Mouse (Mus musculus) T-helper 2 cell (primary cell): ENCODE results near the gene Zc3hav1.

Source experiments
- in situ Hi-C: fragments of 300-600 bp; cut with MboI, MseI; formaldehyde crosslinking; loops from one replicate; pipeline ENCODE4 v1.15.1; 2025; ENCODE audit warnings: high pct_unique_total_duplicates

Zc3hav1 gene

DNA sequence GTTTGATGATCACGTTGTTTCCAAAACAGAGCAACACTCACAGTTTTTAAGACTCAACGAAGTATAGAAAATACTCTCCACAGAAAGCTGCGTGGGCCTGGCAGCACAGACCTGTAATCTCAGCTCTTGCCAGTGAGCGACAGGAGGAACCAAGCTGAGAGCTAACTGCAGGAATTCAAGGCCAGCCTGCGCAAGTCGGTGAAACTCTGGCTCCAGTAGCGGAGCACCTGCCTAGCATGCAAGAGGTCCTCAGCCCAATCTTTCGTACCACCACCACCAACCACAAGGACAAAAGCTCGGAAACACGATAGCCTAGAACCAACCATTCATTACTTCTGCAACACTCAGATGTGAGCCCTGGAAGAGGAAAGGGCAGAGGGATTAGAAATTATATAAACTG is 2.0 kb downstream of the Zc3hav1 start:
- in situ Hi-C loops, result no loop called here

DNA sequence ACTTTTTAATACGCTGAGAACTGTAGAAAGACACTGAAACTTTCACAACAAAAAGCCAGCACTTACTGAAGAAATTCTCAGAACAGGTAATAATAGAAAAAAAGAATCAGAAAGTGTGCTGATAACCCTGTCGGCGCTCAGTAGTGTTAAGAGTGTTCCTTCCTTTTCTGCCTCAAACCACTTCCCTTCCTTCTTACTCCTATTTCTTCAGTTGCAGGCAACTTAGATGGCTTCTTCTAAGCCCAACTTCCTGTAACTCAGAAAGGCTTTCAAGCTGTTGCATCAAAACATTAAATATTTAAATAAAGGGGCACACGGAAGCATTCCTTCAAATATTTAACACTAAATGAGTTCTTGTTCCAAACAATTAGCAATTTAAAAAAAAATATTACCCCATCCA is 2.5 kb downstream of the Zc3hav1 start:
- in situ Hi-C loops, result no loop called here

DNA sequence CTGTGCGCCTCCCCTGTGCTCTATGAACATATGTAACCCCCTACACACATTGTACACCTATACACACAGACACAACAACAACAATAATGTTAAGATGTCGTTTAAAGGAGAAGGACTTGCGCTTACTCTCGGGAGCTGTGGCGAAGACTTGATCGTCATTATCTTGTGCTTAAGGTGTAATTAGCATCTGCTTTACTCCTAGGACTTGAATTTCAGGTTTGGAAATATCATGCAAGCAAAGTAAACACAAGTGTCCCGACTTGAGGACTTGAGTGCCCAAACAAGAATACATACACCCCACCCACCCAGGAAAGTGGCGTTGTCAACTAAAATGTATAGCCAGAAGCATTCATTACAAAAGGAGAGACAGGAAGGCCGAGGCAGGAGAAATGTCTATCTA is 4.6 kb downstream of the Zc3hav1 start:
- in situ Hi-C loops, result loop anchor here (25.0 kb wide), 1 partner anchor 888 kb away; no protein-coding TSS in a partner anchor

DNA sequence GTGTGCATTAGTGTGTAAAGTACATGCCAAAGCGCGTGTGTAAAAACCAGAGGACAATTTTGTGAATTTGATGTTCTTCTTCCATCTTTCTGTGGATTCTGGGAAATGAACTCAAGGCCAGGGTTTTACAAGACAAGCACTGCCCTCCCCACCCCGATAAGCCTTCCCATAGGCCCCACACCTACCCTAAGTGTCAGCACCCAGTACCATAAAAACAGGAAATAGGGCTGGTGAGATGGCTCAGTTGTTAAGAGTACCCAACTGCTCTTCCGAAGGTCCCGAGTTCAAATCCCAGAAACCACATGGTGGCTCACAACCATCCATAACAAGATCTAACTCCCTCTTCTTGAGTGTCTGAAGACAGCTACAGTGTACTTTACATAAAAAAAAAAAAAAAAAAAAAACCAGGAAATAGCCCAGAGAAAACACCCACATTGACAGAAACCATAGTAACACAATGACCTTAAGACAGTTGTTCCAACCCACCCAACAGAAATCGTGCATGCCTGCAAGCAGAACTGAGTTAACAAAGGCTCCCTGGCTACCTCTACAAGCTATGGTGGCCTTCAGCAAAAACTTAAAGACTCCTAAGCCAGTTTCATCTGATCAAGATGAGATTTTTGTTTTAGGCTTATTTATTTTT is 5.5 kb downstream of the Zc3hav1 start:
- in situ Hi-C loops, result loop anchor here (25.0 kb wide), 1 partner anchor 887 kb away; no protein-coding TSS in a partner anchor

DNA sequence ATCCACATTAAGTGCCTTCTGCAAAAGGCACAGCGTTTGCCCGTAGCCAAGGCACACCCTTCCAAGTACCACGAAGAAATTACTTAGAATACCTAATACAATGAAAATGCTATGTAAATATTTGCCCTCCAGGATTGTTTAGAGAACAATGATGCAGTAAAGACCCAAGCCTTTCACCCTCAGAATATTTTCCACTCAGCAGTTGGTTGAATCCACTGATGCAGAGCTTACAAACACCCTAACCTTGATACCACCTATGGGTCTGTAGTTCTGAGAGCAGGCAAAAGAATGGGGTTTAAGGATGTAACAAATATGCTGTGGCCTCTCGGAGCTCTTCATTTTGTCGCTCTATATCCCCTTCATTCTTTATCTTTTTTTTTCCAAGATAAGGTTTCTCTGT is 6.5 kb downstream of the Zc3hav1 start:
- in situ Hi-C loops, result loop anchor here (25.0 kb wide), 1 partner anchor 886 kb away; no protein-coding TSS in a partner anchor

DNA sequence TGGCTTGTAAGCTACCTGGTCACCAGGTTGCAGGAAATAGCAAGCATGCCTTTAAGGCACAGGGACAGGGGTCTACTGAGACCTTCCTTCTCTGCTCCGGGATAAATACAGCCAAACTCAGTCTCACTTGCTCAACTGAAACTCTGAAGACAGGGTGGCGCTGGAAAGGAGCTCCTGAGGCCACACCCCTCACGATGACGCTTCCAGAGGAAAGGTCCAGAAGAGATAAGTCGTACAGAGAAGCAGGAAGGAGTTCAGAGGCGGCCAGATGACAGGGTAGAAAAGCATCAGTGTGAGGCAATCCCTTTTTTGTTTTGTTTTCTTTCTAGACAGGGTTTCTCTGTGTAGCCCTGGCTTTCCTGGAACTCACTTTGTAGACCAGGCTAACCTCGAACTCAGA is 8.6 kb downstream of the Zc3hav1 start:
- in situ Hi-C loops, result loop anchor here (25.0 kb wide), 1 partner anchor 883 kb away; no protein-coding TSS in a partner anchor

DNA sequence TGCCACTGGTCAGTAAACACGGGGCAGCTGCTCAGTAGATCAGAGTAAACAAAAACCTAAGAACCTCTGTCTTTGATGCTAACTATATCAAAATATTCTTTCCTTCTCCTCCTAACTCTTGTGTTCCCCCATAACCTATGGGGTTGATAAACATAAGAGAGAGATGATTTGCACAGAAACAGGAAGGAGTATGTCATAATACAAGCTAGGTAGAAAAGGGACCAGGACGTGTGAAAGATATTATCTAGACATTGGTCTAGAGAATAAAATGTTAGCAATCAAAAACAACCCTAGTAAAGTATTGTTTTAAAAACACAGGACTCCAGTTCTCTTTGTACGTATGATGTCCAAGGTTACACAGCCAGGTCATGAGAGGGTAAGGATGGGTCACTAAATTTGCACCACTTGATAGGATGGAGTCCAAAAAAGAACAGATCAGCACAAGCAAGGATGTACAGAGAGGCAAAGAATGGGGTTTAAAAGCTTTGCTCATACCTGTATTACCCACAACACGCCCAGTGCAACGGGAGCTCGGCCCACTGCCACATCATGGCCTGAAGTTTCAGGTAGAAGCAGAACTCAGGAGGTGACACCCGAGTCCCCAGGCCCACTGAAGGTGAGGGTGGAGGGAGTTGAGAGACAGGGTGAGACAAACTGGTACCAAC is 10.3 kb downstream of the Zc3hav1 start:
- in situ Hi-C loops, result loop anchor here (25.0 kb wide), 1 partner anchor 882 kb away; no protein-coding TSS in a partner anchor

DNA sequence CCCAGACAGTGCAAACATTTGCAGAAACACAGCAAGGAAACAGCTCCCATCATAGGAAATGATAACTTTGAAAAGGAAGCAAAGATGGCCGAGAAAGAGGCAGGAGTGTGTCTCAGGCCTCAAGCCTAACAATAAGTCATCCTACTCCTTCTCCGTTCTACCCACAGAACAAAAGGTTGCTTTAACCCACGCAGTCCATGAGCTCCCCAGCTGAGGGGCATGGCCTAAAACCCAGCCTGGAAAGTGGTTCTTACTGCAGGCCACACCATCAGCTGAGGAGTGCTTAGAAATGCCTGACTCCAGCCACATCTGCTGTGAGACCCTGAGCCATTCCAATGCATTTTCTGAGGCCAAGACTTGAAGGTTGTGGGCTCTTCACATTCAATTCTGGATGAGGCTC is 10.8 kb downstream of the Zc3hav1 start:
- in situ Hi-C loops, result loop anchor here (25.0 kb wide), 1 partner anchor 881 kb away; no protein-coding TSS in a partner anchor

DNA sequence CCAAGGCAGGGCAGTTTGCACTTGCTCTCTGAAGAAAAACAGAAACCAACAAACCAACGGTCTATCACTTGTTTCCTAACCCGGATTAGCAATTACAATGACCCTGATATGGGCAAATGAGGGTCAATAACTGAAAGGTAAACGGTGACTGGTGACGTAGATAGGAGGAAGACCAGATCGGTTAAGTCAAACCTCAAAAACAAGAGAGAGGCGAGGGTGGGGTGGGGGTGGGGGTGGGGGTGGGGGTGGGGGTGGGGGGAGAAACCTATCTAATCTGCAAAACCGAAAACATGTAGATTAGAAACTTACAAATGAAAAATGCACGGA is 11.8 kb downstream of the Zc3hav1 start:
- in situ Hi-C loops, result loop anchor here (25.0 kb wide), 1 partner anchor 880 kb away; no protein-coding TSS in a partner anchor

DNA sequence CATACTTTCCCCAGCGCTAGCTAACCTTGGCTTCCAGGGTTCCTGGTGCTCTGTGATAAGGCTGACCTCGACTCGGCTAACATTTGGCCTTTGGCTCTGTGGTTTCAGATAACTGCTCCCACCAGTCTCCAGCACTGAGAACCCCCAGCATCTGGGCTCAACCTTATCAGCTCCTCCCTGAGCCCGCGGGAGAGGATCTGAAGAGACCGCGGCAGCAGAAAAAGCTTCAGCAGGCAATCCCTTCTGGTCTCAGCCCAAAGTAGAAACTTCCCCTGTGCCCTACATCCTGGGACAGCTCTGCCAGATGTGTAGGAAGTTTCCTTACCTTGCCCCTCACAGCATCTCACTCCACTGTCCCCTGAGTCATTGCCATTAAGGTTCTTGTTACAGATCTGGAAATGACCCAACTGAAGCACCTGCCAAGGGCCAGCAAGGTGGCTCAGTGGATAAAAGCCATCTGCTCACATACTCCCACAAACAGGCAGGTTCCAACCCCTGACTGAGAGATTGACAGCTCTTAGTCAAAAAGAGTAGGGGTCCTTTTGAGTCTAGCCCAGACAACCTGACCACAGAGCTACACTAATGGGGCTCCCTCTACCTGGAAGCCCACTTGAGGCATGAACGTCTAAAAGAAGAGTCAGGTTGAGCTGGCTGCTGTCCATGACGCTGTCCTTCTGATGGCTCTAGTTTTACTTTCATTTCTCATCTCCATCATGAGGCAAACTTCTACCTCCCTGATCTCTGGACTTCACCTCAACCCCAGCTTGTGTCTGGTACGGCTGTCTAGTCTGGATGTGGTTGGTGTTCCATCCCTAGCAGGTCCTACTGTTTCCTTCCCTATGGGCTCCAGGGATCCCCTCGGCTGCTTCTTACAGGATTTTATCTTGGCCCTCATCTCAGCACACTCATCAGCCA is 12.4 kb downstream of the Zc3hav1 start:
- in situ Hi-C loops, result loop anchor here (25.0 kb wide), 1 partner anchor 880 kb away; no protein-coding TSS in a partner anchor

DNA sequence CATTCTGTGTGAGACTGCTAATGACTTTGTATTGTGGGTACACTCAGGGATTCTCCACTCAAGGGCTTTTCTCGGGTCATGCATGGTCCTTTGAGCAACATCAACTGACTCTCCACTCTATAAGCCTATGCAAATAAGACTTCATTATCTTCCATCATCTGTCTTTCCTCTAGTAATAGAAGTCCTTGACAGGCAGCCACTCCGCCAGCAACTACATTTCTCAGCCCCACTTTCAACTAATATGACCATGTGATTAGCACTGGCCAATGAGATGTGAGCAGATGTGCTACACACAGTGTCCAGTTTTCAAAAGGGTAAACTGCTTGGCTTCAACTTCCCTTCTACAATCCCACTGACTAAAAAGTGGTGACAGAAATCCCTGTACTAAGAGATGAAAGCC is 15.3 kb downstream of the Zc3hav1 start:
- in situ Hi-C loops, result loop anchor here (25.0 kb wide), 1 partner anchor 877 kb away; no protein-coding TSS in a partner anchor

DNA sequence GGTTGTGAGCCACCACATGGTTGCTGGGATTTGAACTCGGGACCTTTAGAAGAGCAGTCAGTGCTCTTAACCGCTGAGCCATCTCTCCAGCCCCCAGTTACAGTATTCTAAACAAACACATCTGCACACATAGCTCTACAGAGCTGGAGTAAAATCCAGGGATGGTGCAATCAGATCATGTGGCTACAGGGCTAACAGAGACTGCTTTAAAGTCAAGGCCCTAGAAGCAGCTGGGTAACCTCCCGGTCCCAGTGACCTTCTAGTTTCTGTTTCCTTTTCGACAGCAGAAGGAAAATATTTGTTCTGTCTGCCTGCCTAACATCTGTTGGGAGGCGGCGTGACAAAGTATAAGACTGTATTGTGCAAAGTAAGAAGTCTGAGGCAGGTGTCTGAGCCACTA is 16.5 kb downstream of the Zc3hav1 start:
- in situ Hi-C loops, result loop anchor here (25.0 kb wide), 1 partner anchor 876 kb away; no protein-coding TSS in a partner anchor

DNA sequence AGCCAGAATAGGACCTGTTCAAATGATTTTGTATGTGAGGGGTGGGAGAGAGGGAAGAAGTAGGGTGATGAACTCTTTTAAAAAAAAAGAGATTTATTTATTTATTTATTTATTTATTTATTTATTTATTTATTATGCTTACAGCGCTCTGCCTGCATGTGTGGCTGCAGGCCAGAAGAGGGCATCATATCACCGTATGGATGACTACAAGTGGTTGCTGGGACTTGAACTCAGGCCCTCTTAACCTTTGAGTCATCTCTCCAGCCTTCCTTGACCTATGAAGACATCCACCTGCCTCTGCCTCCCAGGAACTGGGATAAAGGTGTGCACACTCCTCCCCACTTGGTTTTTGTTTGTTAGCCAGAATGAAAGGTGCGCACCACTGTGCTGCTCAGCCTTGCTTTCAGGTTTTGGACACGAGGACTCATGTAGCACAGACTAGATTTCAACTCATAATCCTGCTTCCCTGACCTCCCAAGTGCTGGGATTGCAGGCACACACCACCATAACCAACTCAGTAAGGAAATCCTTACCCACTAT is 17.2 kb downstream of the Zc3hav1 start:
- in situ Hi-C loops, result loop anchor here (25.0 kb wide), 1 partner anchor 875 kb away; no protein-coding TSS in a partner anchor

DNA sequence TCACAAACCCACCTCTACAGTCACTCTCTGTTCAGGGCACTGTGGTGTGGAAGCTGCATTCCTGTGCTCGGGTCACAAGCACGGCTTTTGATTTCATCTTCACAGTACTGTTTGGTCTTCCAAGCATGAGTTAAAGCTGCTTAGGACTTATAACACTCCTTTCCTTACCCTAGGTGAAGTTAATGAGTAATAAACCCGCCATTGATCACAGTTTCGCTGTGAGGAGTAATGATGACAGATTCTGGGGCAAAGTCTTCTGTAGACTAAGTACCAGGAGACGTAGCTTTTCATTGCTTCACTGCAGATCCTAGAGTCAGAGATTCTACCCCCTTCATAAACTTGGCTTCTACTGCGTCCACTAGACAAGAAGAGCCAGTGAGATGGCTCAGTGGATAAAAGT is 19.1 kb downstream of the Zc3hav1 start:
- in situ Hi-C loops, result loop anchor here (25.0 kb wide), 1 partner anchor 873 kb away; no protein-coding TSS in a partner anchor

DNA sequence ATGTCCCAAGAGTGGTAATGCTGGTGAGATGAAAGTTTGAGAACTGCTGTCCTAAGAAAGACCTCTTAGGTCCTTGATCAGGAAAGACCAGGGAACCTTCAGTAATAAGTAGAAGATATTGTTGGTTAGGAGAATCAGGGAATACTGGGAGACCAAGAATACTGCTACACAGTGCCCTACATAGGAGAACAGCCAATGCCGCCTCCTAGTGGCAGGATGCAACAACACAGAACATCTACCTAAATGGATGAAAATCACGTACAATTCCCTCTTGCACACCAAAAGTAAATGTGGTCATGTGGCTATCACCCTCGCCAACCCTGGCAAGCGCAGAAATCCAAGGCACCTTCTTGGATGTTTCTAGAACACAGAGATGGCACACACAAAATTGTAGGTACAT is 27.8 kb downstream of the Zc3hav1 start:
- in situ Hi-C loops, result loop anchor here (25.0 kb wide), 1 partner anchor 864 kb away; no protein-coding TSS in a partner anchor

DNA sequence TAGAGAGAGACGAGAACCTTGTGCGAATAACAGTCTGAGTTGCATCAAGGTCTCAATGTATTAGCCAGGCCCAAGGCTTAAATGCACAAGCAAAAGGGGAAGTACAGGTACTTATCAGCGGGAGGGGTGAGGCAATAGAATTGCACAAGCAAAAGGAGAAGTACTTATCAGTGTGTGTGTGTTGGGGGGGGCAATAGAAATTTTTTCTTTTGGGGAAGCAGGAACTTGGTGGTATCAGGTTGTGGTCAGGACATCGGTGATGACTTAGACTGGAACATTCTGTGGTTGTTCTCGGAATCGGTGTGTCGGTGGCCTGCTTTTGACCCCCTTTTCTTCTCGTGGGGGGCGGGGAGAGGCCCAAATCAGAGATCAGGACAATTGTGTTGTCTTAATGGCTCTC is 33.8 kb downstream of the Zc3hav1 start:
- in situ Hi-C loops, result no loop called here

DNA sequence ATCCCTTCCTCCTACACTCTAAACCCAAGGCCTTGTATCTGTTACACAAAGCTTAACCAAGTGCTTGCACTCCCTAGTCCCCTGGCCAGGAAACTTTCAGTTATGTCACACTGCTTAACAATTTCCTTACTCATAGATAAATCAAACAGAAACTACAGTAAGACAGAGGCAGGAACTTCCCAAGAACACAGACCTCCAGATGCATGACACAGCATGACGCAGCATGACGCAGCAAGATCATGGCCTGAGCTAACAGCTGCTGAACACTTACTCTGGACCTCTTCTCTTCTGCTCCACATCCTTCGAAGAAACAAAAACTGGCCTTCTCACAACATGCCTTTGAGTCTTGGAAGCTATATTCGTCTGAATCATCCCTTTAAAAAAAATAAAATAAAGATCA is 38.4 kb downstream of the Zc3hav1 start:
- in situ Hi-C loops, result no loop called here

DNA sequence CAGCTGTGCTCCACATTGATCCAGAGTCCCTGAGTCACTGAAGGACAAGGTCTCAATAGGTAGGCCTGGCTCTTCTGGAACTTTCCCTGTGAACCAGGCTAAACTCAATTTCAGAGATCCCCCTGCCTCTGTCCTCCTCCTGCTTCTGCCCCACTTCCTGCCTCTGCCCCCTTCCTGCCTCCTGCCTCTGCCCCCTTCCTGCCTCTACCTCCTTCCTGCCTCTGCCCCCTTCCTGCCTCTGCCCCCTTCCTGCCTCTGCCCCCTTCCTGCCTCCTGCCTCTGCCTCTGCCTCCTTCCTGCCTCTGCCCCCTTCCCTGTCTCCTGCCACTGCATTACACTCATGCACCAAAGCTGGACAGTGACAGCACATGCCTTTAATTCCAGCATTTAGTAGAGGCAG is 44.7 kb downstream of the Zc3hav1 start:
- in situ Hi-C loops, result no loop called here

DNA sequence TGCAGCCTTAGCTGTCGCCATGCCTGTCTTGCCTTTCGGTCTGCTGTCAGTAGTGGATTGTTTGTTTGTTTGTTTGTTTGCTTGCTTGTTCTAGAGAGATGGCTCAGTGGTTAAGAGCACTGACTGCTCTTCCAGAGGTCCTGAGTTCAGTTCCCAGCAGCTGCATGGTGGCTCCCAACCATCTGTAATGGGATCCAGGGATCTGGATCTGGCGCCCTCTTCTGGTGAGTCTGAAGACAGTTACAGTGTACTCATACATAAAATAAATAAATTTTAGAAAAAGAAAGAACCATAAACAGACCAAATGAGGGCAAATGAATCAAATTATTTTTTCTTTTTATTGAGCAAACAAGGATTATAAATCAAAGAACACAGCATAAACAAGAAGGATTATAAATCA is 49.4 kb downstream of the Zc3hav1 start:
- in situ Hi-C loops, result no loop called here

DNA sequence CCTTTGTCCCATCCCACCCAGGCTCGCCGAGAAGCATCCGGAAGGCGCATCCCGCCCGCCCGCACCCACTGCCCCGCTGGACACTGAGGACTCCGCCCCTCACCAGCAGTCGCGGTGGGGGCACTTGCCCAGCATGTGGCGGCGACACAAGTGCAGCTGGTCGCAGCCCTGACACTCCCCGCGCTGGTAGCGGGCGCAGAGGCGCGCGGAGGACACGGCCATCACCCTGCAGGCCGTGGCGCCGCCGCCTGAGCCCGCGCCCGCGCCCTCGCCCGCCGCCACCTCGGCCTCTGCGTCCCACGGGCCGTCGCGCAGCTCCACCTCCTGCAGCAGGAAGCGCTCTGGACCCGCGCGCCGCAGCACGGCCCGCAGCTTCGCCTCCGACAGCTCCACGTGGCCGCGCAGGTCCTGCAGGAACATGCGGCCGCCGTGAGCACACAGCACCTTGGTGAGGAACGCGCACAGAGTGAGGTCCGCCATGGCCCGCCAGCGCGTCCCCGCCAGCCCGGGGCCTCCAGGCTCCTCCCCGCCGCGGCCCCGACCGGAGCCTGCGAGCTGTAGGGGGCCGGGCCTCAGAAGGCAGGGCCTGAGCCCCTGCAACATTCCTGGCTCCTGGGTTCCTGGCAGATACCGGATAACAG is 55.5 kb downstream of the Zc3hav1 start, which contains the start of gene Zc3hav1l:
Zc3hav1l (minus strand) TSS at position 499 of the 641 bp plus-strand sequence.
- in situ Hi-C loops, result no loop called here

DNA sequence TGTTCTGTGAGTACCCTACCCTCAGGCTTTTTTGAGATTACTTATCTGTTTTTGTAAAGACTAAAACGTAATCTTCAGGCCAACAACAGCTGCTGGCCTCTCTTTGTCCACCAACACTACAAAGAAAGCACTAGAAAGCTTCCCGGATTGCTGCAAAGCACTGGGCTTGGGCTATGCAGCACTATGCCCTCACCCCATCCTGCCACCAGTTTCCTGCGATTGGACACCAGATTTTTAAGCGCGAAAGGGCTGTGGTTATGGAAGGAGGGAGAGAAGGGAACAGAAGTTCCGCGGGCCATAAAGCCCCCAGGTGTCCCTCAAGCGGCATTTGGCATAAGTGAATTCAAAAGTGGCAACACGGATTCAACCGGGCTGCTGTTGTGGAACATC is 56.2 kb downstream of the Zc3hav1 start:
- in situ Hi-C loops, result no loop called here
